Mouse (Mus musculus) retina, postnatal 1 day (tissue): ENCODE results near the gene Mecp2.
A peak's percentile ranks its signal among the peaks of the same experiment; 100 is the strongest.

Experiments
- DNase-seq: peaks from one replicate; pipeline ENCODE4 v3.0.0-alpha.2; 2012

Mecp2 gene

DNA sequence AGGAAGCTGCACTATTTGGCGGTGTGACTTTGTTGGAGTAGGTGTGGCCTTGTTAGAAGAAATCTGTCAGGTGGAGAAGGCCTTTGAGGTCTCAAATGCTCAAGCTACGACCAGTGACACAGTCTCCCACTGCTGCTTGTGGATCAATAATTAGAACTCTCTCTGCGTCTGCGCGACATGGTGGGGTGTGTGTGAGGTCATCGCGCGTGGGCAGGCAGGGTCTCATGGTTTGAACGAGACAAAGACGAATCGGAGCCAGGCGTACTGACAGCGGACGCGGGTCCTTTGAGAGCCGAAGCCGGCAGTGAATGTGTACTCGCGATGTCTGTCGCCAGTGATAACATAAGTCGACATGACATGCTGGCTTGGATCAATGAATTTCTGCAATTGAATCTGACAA, 128.8 kb downstream of the Mecp2 start:
- peak; percentile 62 for DNase-seq

DNA sequence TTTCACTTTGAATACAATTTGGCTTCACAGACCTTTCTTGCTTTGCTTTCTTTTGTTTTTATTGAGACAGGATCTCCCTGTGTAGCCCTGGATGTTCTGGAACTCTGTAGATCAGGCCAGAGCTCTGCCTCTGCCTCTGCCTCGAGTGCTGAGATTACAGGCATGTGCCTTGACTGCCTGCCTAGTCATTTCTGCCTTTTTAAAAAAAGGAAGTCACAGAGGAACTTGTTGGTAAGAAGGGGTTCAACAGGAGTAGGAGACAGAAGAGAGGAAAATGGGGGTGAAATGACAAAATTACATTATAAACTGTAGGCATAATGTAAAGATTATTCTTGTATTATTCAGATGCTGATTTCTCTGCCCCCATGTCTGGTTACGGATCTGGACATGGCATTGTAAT, 131.5 kb downstream of the Mecp2 start:
- no peak for DNase-seq

DNA sequence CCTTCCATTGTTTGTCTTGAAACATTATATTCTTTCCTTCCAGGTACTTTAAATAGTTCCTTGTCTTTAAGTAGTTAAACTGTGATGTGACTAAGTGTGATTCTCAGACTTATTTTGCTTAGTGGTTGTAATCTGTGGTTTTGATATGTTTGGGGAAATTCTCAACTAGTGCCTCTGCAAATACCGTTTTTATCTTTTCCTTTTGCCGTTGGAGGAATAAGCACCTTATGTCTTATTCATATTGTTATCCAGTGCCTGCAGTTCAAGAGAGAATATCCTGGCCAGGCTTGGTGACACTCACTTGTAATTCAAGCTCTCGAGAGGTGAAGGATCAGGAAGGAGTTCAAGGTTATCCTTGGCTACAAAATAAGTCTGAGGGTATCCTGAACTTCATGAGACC, 134.1 kb downstream of the Mecp2 start:
- no peak for DNase-seq

DNA sequence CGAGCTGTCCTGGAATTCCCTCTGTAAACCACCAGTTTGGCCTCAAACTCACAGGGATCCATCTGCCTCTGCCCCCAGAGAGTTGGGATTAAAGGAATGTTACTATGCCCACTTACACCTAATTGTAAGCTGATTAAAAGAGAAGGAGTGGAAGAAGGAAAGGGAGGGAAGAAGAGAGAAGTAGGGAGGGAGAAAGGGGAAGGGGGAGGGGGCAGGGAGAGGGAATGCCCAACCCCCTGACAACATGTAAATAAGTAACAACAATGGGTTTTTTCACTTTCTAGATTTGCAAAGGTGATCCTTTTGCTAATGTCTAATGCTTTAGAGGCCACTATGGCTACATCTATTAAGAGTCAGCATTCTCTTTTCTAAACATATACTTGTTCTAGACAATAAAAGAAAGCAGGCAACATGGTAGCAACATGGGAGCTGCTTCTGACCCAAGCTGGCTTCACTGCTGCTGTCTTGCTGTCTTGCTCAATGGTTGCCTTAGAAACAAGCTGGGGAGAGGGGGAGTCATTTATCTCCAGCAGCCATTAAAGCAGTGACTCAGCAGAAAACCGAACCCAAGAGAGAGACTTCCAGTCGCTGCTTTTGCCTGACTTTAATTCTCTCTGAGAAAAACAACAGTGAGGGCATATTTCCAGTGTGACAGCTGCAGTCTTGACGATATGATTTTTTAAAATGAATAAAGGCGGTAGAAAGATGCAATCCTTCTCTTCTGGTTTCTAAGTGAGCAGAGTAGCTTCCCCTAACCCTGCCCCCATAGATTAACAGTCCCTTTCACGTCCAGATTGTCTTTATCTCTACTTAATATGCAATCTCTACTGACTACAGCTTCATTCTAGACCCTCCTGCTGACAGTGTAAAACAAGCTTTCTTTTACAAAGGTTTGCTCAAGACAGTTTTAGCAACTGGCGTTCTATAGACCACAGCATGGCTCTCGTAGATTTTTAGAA, 136.0 kb downstream of the Mecp2 start:
- peak; percentile 81 for DNase-seq

DNA sequence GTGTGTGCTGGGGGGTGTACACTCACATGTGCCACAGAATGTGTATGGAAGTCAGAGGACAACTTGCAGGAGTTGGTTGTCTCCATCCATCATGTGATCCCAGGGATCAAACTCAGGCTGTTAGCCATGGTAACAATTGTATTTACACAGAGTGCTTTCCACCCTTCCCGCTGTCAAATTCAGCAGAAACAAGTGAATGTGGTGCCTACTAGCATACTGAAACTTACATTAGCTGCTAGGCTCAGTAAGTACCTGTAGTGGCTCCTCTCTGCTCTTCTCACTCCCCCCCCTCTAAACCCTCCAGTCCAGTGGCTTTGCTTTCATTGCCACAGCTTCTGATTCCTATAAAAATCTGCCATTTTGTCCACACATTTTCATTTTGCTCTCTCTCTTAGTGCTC, 157.4 kb downstream of the Mecp2 start:
- no peak for DNase-seq
